Mouse (Mus musculus): ENCODE measurements around the gene 9330161L09Rik.
A peak's percentile ranks its signal among the peaks of the same experiment; 100 is the strongest.
"Not testable (repeated sequence)": the region's sequence is repeated elsewhere in the genome, so short reads cannot be mapped to it uniquely, and the experiment has no call there.

The 9330161L09Rik gene

GRCm38 (mm10) chr12:103407720-103408119, at the start of gene 9330161L09Rik:
Gene 9330161L09Rik (minus strand): TSS chr12:103407820.
- DNase-seq: no peak

- DNase-seq: no peak
Observed at GRCm38 (mm10) chr12:103457140-103457539, 49.5 kb upstream of the 9330161L09Rik start, which contains the start of gene Ifi27l2b. Gene Ifi27l2b (minus strand): TSS chr12:103457223.

DNA sequence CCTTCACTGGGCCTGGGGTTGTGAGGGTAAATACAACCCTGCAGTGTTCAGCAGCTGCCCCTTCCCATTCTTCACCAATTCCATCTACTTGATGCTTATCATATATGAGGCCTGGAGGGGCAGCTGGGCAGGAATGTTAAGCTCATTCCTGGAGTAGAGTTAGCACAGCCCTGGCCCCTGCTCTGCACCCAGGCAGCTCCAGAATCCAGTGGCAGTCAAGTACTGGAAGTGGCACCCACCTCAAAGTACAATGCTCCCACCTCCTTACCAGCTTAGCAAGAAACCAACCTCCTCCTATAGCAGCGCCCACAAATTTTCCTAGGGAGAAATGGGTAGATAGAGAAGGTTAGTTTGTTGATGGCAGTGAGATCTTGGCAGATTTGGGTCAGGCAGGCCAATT, 49.1 kb upstream of the 9330161L09Rik start:
- DNase-seq: not testable (repeated sequence)

- DNase-seq: no peak
Observed at GRCm38 (mm10) chr12:103453361-103453760, 45.7 kb upstream of the 9330161L09Rik start.

GRCm38 (mm10) chr12:103445060-103445459, 37.4 kb upstream of the 9330161L09Rik start:
- no peak for DNase-seq

DNA sequence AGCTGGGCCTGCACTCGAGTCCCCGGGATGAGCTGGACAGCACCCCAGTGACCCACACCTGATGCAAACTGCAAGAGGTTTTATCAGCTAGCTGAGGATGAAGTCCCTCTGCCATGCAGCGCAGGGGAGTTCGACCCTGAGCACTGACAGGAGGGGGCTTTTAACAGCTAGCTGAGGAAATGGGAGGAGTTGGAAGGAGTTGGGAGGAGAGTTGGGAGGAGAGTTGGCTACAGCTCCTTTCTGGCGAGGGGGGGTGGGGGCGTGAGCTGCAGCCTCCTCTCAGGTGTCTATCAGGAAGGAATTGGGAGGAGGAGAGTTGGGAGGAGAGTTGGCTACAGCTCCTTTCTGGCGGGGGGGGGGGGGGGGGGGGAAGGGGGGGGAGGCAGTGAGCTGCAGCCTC, 36.6 kb upstream of the 9330161L09Rik start:
- DNase-seq: not testable (repeated sequence)

- no peak for DNase-seq
Observed at GRCm38 (mm10) chr12:103443524-103443923, 35.9 kb upstream of the 9330161L09Rik start, which contains the start of gene Ifi27l2a. Gene Ifi27l2a (minus strand): TSS chr12:103443680.

DNA sequence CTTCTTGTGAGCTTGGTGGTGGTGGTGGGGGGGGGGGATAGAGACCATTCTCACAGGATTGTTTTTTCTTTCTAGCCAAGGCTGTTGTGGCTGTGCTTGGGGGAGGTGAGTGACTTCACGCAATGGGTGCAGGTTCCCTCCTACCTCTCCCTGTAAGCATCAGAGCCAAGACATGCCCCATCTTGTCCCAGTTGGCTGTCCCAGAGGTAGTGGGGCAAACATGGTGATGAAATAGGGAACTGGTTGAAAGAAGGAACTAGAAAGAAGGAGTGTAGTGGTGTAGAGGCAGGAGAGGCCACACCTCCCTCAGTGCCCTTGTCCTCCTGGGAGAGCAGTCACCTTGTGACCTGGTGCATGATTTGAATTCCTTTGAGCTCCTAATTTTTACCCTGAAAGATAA, 30.0 kb upstream of the 9330161L09Rik start:
- DNase-seq: no peak

DNA sequence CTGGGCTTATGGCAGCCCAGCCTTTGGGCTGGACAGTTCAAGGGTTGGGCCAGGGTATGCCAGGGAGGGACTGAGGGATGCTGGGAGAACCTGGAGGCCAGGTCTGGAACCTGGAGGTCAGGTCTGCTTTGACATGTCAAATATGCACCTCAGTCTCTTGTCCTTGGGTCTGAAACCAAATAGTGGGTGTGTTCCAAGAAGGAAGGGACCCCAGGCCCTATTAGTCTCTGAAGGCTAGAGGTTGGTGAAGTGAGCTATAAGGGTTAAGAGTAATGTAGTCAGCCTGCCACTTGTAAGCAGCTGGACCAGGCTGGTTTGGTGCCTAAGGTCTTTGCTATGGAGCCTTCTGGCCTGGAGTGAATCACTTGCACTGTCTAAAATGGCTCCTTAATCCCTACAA, 27.2 kb upstream of the 9330161L09Rik start:
- DNase-seq: no peak

DNA sequence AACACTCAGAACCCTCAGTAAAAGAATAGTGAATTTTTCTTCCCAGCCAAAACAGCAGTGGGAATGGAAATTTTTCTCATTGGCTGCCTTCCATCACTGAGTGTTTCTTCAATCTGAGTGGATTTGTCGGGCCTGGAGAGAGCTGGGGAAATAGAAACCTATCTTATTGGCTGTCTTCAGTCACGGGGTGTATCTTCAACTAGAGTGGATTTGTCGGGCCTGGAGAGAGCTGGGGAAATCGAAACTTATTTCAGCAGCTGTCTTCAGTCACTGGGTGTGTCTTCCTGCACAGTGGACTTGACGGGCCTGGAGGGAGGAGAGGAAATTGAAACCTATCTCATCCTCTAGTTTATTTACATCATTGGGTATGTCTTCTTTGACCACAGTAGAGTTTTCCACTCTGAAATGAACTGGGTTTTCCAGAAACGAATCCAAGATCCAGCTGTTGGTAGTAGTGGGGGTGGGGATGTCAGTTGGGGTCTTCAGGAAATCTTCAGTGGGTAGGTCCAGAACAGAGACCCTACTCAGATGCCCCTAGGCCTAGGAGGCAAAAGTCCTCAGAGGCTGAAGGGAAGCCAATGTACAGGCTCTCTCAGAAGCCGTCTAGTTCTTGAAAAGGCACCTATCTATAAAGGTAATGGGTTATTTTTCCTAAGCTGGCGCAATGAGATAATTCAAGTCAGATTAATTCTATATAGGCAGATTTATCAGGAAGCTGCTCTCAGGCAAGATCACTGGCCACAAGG, 26.5 kb upstream of the 9330161L09Rik start, which contains the start of gene Ifi27:
Gene Ifi27 (plus strand): TSS at position 226 of the 746 bp plus-strand sequence.
- DNase-seq: no peak

DNA sequence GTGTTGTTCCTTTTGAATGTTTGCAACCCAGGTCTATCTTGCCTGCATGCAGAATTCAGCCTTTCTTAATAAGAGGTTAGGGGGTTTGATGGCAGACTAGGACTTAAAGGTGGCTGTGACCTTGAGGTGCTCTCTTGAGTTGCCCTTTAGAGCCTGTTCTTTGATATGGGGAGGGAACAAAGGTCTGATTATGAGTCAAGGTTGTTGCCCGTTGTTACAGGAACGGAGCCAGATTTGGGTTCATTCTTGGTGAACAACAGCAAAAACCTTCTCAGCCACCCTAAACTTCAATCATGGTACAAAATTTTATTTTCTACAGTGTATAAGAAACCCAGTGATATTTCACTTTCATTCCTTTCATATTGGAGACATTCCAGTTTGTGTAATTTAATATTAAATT, 25.8 kb upstream of the 9330161L09Rik start:
- no peak for DNase-seq

GRCm38 (mm10) chr12:103426710-103427109, 19.1 kb upstream of the 9330161L09Rik start:
- DNase-seq: no peak

- peak; percentile 93 for DNase-seq
Observed at GRCm38 (mm10) chr12:103425729-103426470, 18.3 kb upstream of the 9330161L09Rik start, which contains the start of gene Ddx24. Gene Ddx24 (minus strand): TSS chr12:103425830.

GRCm38 (mm10) chr12:103425016-103425728, 17.6 kb upstream of the 9330161L09Rik start:
- no peak for DNase-seq

GRCm38 (mm10) chr12:103408144-103408543, 524 bp upstream of the 9330161L09Rik start:
- peak; percentile 51 for DNase-seq

GRCm38 (mm10) chr12:103404131-103404530, 3.5 kb downstream of the 9330161L09Rik start:
- no peak for DNase-seq

DNA sequence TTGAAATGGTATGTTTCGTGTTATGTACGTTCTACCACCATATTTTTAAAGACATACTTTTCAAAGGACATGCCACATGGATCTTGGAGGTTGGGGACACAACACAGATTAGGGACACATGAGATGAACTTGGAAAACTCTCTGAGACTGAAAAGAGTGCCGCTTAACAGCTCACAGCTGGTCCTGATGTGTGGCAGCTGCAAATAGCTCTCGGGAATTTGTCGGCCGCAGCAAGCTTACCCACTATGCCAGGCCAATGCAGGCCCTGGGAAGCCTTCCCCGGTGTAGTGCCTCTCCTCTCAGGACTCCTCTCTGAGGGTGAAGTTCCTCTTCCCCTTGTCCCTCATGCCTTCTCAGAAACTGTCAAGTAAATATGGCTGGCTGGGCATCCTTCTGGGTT, 10.9 kb downstream of the 9330161L09Rik start:
- DNase-seq: no peak

GRCm38 (mm10) chr12:103395486-103396275, 11.9 kb downstream of the 9330161L09Rik start:
- DNase-seq: no peak

- no peak for DNase-seq
Observed at GRCm38 (mm10) chr12:103393528-103393927, 14.1 kb downstream of the 9330161L09Rik start.

GRCm38 (mm10) chr12:103391098-103391497, 16.5 kb downstream of the 9330161L09Rik start:
- DNase-seq: peak; percentile 44

GRCm38 (mm10) chr12:103389982-103390381, 17.6 kb downstream of the 9330161L09Rik start:
- no peak for DNase-seq

- DNase-seq: no peak
Observed at GRCm38 (mm10) chr12:103389348-103389727, 18.3 kb downstream of the 9330161L09Rik start.
